Mouse (Mus musculus): ENCODE results near the gene Swsap1. TPM values are rescaled to one million over a fixed set of nuclear protein-coding genes. Genes with fewer than 3 reads are reported as not detected.

Swsap1 gene
- polyA plus RNA-seq, 1 experiment from 2014 or later = 6.9 TPM

DNA sequence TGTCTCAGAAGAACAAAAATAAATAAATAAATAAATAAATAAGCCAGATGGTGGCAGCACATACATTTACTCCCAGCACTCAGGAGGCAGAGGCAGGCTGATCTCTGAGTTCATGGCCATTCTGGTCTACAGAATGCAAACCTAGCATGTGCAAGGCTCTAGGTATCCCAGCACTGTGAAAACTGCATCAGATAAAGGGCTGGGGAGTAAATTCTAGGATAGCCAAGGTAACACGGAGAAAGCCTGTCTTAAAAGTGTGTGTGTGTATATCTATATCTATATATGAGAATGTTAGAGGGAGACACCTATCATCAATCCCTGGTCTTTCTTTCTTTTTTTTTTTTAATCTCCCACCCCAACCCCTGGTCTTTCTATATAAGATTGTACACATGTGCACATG lies 30.0 kb upstream of the Swsap1 start:
- Histone ChIP-seq H3K27me3 (ENCODE audit: insufficient read depth, poor library complexity, severe bottlenecking) (no peaks in the 10 kb centered on the region), H3K4me1 (peaks cover 21% of the 10 kb centered on the region), H3K27ac (no peak overlapping the region), H3K36me3 (peaks cover 6% of the 10 kb centered on the region), H3K9me3 (no peaks in the 10 kb centered on the region), H3K4me3 (no peak overlapping the region)
- WGBS = 96% methylated on average over 1 of the region's 1 CpGs
- no peak for DNase-seq (ENCODE audit: low spot score)

DNA sequence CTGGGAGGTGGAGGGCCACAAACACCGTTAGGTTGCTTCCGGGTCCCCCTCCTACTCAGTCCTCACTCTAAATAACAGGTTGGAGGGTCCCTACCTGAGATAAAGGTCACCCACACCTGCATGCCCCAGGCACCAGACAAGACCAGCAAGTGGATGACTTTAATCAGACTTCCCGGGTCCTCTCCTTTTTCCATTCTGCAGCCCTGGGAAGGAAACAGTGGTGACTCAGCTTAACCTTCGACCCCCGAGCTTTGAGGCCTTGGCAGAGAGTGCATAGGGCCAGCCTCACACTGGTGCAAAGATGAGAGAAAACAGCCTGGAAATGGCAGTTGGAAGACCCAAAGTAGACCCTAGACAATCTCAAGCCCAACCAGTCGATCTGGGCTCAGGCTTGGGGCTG lies 29.4 kb upstream of the Swsap1 start:
- Histone ChIP-seq H3K36me3 (peaks cover 6% of the 10 kb centered on the region), H3K27me3 (ENCODE audit: insufficient read depth, poor library complexity, severe bottlenecking) (no peaks in the 10 kb centered on the region), H3K4me1 (peaks cover 21% of the 10 kb centered on the region), H3K27ac (peak overlapping the region; percentile 84), H3K9me3 (no peaks in the 10 kb centered on the region), H3K4me3 (peak overlapping the region; percentile 64)
- 71% methylated on average over 6 of the region's 6 CpGs for WGBS
- no peak for DNase-seq (ENCODE audit: low spot score)

DNA sequence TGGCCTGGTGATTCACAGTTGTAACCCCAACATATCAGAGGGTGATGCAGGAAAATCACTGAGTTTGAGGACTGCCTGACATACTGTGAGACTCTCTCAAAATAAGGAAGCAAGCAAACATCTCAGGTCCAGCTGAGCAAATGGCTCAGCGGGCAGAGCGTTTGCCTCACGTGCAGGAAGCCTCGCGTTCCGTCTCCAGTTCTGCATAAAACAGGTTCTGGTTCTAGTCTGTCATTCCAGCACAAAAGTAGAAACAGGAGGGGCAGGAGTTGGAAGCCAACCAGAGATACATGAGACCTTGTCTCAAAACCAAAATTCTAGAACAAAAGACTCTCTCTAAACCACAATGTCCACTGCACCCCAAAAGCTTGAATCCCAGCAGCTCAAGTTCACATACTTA lies 28.8 kb upstream of the Swsap1 start:
- no peak for DNase-seq (ENCODE audit: low spot score)
- 2% methylated on average over 6 of the region's 6 CpGs for WGBS
- Histone ChIP-seq H3K27ac (peak overlapping the region; percentile 84), H3K9me3 (no peaks in the 10 kb centered on the region), H3K4me1 (peaks cover 25% of the 10 kb centered on the region), H3K36me3 (peaks cover 6% of the 10 kb centered on the region), H3K27me3 (ENCODE audit: insufficient read depth, poor library complexity, severe bottlenecking) (no peaks in the 10 kb centered on the region), H3K4me3 (peak overlapping the region; percentile 64)

DNA sequence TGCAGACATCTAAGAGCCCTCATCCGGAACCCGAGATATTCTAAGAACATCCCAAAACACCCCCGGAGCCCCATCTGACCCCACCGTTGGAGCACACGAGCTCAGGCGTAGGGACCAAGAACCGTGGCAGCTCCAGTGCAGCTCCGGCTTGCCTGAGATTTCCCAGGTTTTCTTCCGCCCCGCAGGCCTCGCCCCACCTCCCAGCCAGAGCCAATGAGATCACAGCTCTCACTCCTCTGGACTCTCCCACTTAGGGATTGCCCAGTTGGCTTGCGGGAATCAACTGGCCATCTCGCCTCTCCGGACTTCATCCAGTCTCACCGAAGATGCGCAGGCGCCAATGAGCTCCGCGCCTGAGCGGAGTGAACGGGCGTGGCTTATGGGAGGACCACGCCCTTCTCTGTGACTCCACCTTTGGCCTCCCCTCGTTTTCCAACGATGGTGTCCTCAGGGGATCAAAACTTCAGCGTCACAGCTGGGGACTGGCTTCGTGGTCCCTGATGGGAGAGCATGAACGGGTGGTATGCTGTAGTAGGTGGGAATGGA lies 28.3 kb upstream of the Swsap1 start, which contains the start of the genes Ccdc159 and Tmem205:
Gene Ccdc159 (plus strand): TSS at position 264 of the 546 bp plus-strand sequence.
Gene Tmem205 (minus strand): TSS at position 349 of the 546 bp plus-strand sequence.
- H3K27me3 ChIP-seq (ENCODE audit: insufficient read depth, poor library complexity, severe bottlenecking) = no peaks in the 10 kb centered on the region
- H3K27ac ChIP-seq = peak within 1 kb of the TSS; percentile 84
- peaks cover 6% of the 10 kb centered on the region; the same call in 1 of the 2 replicates for H3K36me3 ChIP-seq
- DNase-seq (ENCODE audit: low spot score) = peak; percentile 99
- H3K4me1 ChIP-seq = peaks cover 27% of the 10 kb centered on the region
- no peaks in the 10 kb centered on the region for H3K9me3 ChIP-seq
- H3K4me3 ChIP-seq = peak within 1 kb of the TSS; percentile 64
- WGBS = 2% methylated on average over 28 of the region's 28 CpGs

DNA sequence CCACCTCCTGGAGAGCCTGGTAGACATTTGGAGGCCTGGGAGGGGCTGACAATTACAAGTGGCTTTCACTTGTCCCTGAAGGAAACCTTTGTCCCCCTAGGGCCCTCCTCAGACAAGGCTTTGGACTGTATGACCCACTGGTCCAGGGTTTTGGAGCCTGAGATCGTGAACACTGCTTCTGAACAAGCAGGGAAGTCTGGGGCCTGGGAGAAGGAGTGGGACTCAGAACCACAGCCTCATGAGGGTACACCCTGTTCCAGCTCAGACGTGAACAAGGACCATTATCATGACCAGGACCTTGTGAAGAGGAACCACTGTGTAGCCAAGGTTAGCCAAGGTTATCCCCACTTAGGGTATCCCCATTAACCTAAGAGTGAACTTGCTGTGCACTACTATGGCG lies 26.3 kb upstream of the Swsap1 start:
- DNase-seq (ENCODE audit: low spot score) = no peak
- Histone ChIP-seq H3K27ac (no peak overlapping the region), H3K9me3 (no peaks in the 10 kb centered on the region), H3K4me1 (peaks cover 30% of the 10 kb centered on the region), H3K27me3 (ENCODE audit: insufficient read depth, poor library complexity, severe bottlenecking) (peaks cover 13% of the 10 kb centered on the region; the same call in 1 of the 2 replicates), H3K36me3 (0 out of 2 replicates have a peak, but pooled peaks cover 6% of the 10 kb centered on the region), H3K4me3 (no peak overlapping the region)
- 74% methylated on average over 3 of the region's 3 CpGs for WGBS

DNA sequence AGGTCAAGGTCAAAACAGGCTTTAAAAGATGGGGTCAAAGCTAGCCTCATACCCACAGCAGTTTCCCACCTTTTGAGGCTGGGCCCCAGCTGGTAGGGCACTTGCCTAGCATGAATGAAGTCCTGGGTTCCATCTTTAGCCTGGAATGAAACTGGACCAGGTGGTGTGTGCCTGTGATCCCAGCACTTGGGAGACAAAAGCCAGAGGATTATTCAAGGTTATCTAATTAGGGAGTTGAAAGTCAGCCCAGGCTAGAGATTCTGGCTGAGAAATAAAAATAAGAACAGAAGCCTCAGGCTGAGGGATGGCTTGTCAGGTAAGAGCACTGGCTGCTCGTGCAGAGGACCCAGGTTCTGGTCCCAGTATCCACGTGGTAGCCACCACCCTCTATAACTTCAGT lies 23.5 kb upstream of the Swsap1 start:
- no peak for DNase-seq (ENCODE audit: low spot score)
- Histone ChIP-seq H3K27ac (no peak overlapping the region), H3K4me1 (peaks cover 26% of the 10 kb centered on the region), H3K4me3 (no peak overlapping the region), H3K27me3 (ENCODE audit: insufficient read depth, poor library complexity, severe bottlenecking) (peaks cover 21% of the 10 kb centered on the region; the same call in 1 of the 2 replicates), H3K9me3 (no peaks in the 10 kb centered on the region), H3K36me3 (no peaks in the 10 kb centered on the region)
- WGBS = 62% methylated on average over 2 of the region's 2 CpGs

DNA sequence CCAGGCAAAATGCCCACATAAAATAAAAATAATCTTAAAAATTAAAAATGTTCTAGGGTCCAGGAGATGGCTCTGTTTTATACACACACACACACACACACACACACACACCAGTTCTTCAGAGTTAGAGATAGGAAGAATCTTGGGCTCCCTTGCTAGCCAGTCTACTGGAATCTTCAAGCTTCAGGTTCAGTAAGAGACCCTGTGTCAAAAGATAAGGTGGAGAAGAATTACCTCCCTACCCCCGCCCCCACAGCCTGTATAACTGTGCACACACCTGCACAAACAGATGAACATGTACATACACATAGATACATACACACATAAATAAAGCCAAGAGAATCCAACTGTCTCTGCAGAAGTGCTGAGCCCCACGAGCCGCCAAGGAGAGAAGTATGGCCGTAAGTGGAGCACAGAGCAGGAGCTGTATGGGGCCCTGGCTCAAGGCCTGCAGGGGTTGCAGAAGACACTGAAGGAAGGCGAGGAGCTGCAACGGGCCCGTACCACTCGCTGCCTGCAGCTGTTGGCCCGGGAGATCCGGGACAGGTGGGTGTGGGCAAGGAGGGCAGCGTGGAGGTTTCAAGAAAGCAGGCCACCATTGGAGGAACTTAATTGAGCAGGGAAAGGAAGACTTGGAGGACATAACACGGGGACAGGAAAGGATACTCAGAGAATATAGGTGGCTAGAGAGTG lies 23.0 kb upstream of the Swsap1 start:
- H3K4me3 ChIP-seq = no peak overlapping the region
- H3K36me3 ChIP-seq = no peaks in the 10 kb centered on the region
- H3K27me3 ChIP-seq (ENCODE audit: insufficient read depth, poor library complexity, severe bottlenecking) = peaks cover 21% of the 10 kb centered on the region; the same call in 1 of the 2 replicates
- 54% methylated on average over 12 of the region's 12 CpGs for WGBS
- peaks cover 30% of the 10 kb centered on the region for H3K4me1 ChIP-seq
- no peaks in the 10 kb centered on the region for H3K9me3 ChIP-seq
- no peak for DNase-seq (ENCODE audit: low spot score)
- no peak overlapping the region for H3K27ac ChIP-seq

DNA sequence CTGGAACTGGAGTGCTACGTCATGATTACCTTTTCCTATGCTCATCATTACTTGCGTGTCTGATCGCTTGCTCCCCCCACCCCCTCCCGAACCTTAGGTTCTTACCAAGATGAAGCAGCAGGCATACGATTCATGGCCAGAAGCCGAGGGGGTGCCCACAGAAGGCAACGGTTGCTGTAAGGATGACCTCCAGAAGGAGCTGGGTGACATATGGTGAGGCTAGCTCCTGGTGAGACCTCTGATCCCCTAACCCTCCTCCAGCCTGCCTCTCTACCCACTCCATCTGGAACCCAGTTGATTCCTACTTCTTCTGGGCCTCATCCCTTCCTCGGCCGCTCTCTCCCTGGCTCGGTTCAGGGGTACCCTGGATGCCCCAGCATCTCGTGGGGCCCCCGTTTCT lies 21.5 kb upstream of the Swsap1 start:
- Histone ChIP-seq H3K4me1 (peaks cover 29% of the 10 kb centered on the region), H3K27me3 (ENCODE audit: insufficient read depth, poor library complexity, severe bottlenecking) (peaks cover 22% of the 10 kb centered on the region; the same call in 1 of the 2 replicates), H3K27ac (no peak overlapping the region), H3K4me3 (no peak overlapping the region), H3K9me3 (no peaks in the 10 kb centered on the region), H3K36me3 (no peaks in the 10 kb centered on the region)
- WGBS = 84% methylated on average over 12 of the region's 12 CpGs
- no peak for DNase-seq (ENCODE audit: low spot score)

DNA sequence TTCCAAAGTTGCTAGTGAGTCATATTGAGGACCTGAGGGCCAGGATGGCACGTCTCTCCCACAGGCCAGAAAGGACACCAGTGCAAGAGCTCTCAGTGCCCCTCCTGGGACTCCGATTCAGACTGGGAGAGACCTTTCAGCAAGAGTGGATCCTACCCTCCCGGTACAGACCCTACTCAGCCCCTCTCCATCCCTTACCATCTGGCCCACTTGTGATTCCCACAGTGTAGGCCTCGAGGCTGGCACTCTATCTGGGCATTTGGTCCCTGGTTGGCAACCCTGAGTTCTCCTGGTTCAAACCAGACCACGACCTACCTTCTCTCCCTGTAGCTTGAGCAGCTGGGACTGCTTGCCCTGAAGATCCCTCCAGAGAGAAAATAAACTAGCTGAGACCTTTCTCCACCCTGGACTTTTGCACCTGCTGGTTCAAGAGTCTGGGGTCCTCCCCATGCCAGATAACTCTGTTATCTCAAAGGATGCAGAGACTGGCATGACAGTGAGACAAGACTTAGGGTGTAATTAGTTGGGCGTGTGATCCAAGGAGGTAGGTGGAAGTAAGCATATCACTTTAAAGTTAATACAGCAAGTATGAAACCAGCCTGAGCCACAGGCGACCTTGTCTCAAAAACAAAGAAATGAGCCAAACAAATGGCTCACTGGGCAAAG lies 20.0 kb upstream of the Swsap1 start:
- DNase-seq (ENCODE audit: low spot score) = no peak
- 75% methylated on average over 7 of the region's 7 CpGs for WGBS
- Histone ChIP-seq H3K27me3 (ENCODE audit: insufficient read depth, poor library complexity, severe bottlenecking) (peaks cover 23% of the 10 kb centered on the region; the same call in 1 of the 2 replicates), H3K4me1 (peaks cover 29% of the 10 kb centered on the region), H3K4me3 (no peak overlapping the region), H3K9me3 (no peaks in the 10 kb centered on the region), H3K36me3 (no peaks in the 10 kb centered on the region), H3K27ac (no peak overlapping the region)

DNA sequence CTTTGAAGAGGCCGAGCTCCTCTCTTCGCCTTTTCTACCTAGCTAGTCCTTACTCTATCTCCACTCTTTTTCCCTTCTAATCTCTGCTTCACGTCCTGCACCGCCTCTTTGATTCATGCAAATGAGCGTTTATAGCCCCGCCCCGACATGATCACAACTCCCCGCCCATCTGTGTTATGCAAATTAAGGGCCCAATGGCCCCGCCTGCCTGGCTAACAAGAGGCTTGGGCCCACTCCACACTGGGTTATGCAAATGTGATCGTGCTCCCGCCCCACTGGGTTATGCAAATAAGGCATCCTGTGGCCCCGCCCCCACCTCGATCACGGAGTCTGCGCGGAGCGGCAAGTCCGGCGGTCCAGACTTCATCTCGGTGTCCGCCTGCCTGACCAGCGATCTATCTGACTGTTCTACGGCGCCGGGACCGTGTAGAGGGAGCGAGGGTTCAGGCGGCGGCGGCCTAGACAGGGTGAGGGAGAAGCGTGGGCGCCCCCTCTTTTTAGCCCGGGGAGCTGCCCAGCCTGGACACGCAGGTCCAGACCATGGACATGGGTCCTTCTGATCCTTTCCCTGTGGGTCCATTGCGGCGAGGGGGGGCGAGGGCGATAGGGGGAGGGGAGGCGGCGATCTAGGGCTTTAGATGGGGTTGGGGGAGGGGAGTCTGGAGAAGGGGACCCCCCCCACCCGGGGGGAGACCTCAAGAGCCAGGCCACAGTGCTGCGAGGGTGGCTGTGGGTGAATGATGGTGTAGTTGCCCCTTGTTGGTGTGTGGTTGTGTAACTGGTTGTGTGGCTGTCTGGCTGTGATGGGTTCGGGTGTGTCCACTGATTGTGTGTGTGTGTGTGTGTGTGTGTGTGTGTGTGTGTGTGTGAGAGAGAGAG lies 18.6 kb upstream of the Swsap1 start, which contains the start of gene Plppr2:
Gene Plppr2 (plus strand): TSS at position 342 of the 879 bp plus-strand sequence.
- H3K4me1 ChIP-seq = peaks cover 23% of the 10 kb centered on the region
- H3K27ac ChIP-seq = peak within 1 kb of the TSS; percentile 79
- no peaks in the 10 kb centered on the region for H3K36me3 ChIP-seq
- H3K4me3 ChIP-seq = peak within 1 kb of the TSS; percentile 71
- 2% methylated on average over 42 of the region's 43 CpGs for WGBS
- H3K27me3 ChIP-seq (ENCODE audit: insufficient read depth, poor library complexity, severe bottlenecking) = peaks cover 23% of the 10 kb centered on the region; the same call in 1 of the 2 replicates
- H3K9me3 ChIP-seq = no peaks in the 10 kb centered on the region
- peak; percentile 99 for DNase-seq (ENCODE audit: low spot score)

DNA sequence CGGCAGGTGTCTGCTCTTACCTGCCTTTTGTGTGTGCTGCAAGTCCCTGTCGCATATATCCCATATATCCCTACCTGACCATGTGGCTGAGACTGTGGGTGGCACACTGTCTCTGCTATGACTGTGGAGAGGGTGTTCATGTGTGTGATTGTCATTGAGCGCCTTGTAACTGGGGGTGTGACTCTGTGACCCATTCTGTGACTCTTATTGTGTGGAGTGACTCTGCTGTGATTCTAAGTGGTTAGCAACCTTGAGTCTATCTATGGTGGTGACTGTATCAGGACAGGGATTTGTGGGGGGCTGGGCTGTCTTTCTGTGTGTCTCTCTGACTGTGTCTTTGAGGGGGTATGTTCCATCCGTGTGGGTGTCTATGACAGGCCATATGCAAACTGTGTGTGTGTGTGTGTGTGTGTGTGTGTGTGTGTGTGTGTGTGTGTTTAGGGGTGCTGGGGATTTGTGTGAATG lies 17.8 kb upstream of the Swsap1 start:
- no peak for DNase-seq (ENCODE audit: low spot score)
- 83% methylated on average over 4 of the region's 4 CpGs for WGBS
- peak overlapping the region; percentile 71; the same call in 1 of the 2 replicates for H3K4me3 ChIP-seq
- H3K27me3 ChIP-seq (ENCODE audit: insufficient read depth, poor library complexity, severe bottlenecking) = peaks cover 26% of the 10 kb centered on the region; the same call in 1 of the 2 replicates
- H3K36me3 ChIP-seq = no peaks in the 10 kb centered on the region
- H3K4me1 ChIP-seq = peaks cover 22% of the 10 kb centered on the region
- no peaks in the 10 kb centered on the region for H3K9me3 ChIP-seq
- no peak overlapping the region for H3K27ac ChIP-seq

DNA sequence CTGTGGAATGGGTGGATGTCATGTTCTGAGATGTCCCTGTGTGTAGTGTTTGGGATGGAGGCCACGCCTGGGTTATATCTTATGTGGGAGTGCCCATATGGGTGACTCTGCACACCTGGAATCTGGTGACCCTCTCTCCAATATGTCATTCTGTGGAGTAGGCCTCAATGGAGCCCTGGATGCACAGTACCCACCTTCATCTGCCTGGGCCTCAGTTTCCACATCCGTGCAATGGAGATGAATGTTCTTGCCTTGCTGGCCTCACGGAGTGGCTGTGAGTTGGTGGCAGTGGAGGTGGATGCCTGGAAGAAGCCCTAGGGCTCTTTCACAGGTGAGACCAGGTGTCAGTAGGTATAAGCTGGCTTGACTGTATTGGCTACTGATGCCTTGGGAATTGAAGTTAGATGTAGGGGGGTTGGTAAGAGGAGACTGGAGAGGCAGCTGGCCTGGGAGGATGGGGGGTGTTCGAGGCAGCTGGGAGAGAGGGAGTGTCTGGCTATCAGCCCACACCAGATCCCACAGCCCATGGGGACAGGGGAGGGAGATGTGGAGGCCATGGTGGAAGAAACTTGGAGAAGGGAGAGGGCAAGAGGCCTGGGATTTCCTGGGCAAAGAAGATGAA lies 17.2 kb upstream of the Swsap1 start:
- H3K27me3 ChIP-seq (ENCODE audit: insufficient read depth, poor library complexity, severe bottlenecking) = peaks cover 27% of the 10 kb centered on the region
- DNase-seq (ENCODE audit: low spot score) = no peak
- no peaks in the 10 kb centered on the region for H3K36me3 ChIP-seq
- H3K4me3 ChIP-seq = no peak overlapping the region
- peaks cover 17% of the 10 kb centered on the region for H3K4me1 ChIP-seq
- no peaks in the 10 kb centered on the region for H3K9me3 ChIP-seq
- H3K27ac ChIP-seq = no peak overlapping the region
- 80% methylated on average over 4 of the region's 4 CpGs for whole genome bisulfite sequencing

All from heart, embryonic 10.5 days (tissue).